Mouse (Mus musculus): ENCODE measurements around the gene Capza3.
A peak's percentile ranks its signal among the peaks of the same experiment; 100 is the strongest.

Capza3 gene

GRCm38 (mm10) chr6:140040952-140041351 is at the start of gene Capza3:
Capza3 (plus strand) TSS chr6:140041252.
- no peak for DNase-seq

- no peak for DNase-seq
Measured at GRCm38 (mm10) chr6:140005181-140005580, 35.9 kb upstream of the Capza3 start.

GRCm38 (mm10) chr6:140024404-140024803 is 16.6 kb upstream of the Capza3 start:
- no peak for DNase-seq

GRCm38 (mm10) chr6:140041357-140041756 is 305 bp downstream of the Capza3 start, which contains the start of gene Plcz1:
Plcz1 (minus strand) TSS chr6:140041457.
- DNase-seq = no peak

- DNase-seq = no peak
Measured at GRCm38 (mm10) chr6:140051476-140051875, 10.4 kb downstream of the Capza3 start.

GRCm38 (mm10) chr6:140054271-140054928 is 13.3 kb downstream of the Capza3 start:
- no peak for DNase-seq

GRCm38 (mm10) chr6:140069177-140069576 is 28.1 kb downstream of the Capza3 start:
- DNase-seq = no peak

GRCm38 (mm10) chr6:140080933-140081332 is 39.9 kb downstream of the Capza3 start:
- no peak for DNase-seq

- peak; percentile 7 for DNase-seq
Measured at GRCm38 (mm10) chr6:140081739-140082138, 40.7 kb downstream of the Capza3 start.

GRCm38 (mm10) chr6:140089855-140090254 is 48.8 kb downstream of the Capza3 start:
- no peak for DNase-seq

Measured in thymus, postnatal 14 days (tissue).